Mouse (Mus musculus): ENCODE results near the gene Prkra. TPM values are rescaled to one million over a fixed set of nuclear protein-coding genes. Genes with fewer than 3 reads are reported as not detected.

The Prkra gene
- polyA plus RNA-seq, 1 experiment from 2014 or later, result 47.8 TPM

DNA sequence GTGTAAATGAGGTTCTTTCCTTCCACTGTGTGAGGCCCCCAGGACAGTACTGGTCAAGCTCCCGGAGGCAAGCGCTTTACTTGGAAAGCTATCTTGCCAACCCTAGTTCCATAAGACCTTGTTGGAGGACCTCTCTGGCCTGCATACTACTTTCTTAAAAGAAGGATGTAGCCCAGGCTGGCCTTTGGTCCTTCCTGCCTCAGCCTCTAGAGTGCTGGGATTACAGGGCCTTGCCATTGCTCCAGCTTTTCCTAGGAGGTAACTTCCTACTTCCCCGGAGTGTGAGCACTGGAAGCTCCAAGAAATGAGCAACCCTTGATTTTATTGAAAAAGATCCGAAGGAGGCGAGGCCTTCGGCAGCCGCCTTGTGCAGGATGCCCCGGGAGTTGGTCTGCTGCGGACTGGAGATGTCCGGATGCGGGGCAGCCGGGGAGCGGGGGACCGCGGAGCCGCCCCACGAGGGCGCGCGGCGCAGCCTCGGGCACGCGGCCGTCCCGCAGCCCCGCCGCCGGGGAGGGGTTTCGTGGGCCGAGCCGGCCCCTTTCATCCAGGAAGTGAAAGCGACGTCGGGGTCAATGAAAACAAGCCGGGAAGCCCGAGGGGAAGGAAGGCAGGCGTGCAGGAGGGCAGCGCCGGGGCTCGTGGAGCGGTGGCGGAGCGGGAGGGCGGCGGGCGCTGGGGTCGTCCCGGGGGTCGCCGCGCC, 27.1 kb upstream of the Prkra start, which contains the start of gene Plekha3:
Gene Plekha3 (plus strand): TSS at position 557 of the 703 bp plus-strand sequence.
- 3% methylated on average over 52 of the region's 52 CpGs for WGBS
- peak within 1 kb of the TSS; percentile 79 for H3K9ac ChIP-seq
- H3K4me3 ChIP-seq (replicated peaks), result peak within 1 kb of the TSS; percentile 91
- no peaks in the 10 kb centered on the region for H3K27me3 ChIP-seq (replicated peaks)
- no peaks in the 10 kb centered on the region for H3K9me3 ChIP-seq
- H3K4me1 ChIP-seq, result peaks cover 11% of the 10 kb centered on the region; the same call in 1 of the 2 replicates
- peak within 1 kb of the TSS; percentile 79 for H3K27ac ChIP-seq
- ATAC-seq (ENCODE audit: insufficient read depth, low FRiP score, low read depth), result peak; percentile 79
- peak within 1 kb of the TSS; percentile 75 for H3K4me2 ChIP-seq
- no peaks in the 10 kb centered on the region for H3K36me3 ChIP-seq

GRCm38 (mm10) chr2:76673472-76674081, 25.8 kb upstream of the Prkra start:
- Histone ChIP-seq H3K4me1 (peaks cover 11% of the 10 kb centered on the region; the same call in 1 of the 2 replicates), H3K4me2 (peak overlapping the region; percentile 56), H3K27ac (peak overlapping the region; percentile 77), H3K9me3 (no peaks in the 10 kb centered on the region), H3K9ac (no peak overlapping the region), H3K27me3 (replicated peaks) (no peaks in the 10 kb centered on the region), H3K4me3 (replicated peaks) (peak overlapping the region; percentile 47), H3K36me3 (no peaks in the 10 kb centered on the region)
- no peak for ATAC-seq (ENCODE audit: insufficient read depth, low FRiP score, low read depth)
- WGBS, result 47% methylated on average over 7 of the region's 7 CpGs

DNA sequence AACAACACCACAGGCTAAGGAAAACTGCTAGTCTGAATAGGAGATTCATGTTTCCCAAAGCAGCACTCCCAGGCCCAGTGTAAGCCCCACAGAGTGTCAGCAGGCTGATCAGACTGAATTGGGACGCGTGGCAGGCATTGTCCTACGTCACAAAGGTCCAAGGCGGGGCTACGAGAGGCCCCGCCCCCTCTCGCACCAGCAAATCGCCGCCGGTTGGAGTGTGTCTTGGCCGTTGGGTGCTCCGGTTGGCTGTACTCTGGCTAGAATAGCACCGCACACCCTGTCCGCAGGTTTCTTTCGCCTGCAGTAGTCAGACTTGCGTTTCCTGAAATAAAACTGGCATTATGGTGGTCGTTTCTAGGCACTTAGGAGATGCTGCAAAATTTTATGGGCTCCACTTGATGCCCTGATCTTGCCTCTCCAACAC, 25.2 kb upstream of the Prkra start, which contains the start of gene Fkbp7:
Gene Fkbp7 (minus strand): TSS at position 151 of the 427 bp plus-strand sequence.
- peak; percentile 90 for ATAC-seq (ENCODE audit: insufficient read depth, low FRiP score, low read depth)
- no peaks in the 10 kb centered on the region for H3K9me3 ChIP-seq
- no peaks in the 10 kb centered on the region for H3K27me3 ChIP-seq (replicated peaks)
- peaks cover 11% of the 10 kb centered on the region; the same call in 1 of the 2 replicates for H3K4me1 ChIP-seq
- under 1% methylated on average over 17 of the region's 17 CpGs for WGBS
- peak within 1 kb of the TSS; percentile 56 for H3K4me2 ChIP-seq
- H3K4me3 ChIP-seq (replicated peaks), result peak within 1 kb of the TSS; percentile 47
- no peaks in the 10 kb centered on the region for H3K36me3 ChIP-seq
- peak within 1 kb of the TSS; percentile 77 for H3K27ac ChIP-seq
- peak within 1 kb of the TSS; percentile 17; the same call in 1 of the 2 replicates for H3K9ac ChIP-seq

DNA sequence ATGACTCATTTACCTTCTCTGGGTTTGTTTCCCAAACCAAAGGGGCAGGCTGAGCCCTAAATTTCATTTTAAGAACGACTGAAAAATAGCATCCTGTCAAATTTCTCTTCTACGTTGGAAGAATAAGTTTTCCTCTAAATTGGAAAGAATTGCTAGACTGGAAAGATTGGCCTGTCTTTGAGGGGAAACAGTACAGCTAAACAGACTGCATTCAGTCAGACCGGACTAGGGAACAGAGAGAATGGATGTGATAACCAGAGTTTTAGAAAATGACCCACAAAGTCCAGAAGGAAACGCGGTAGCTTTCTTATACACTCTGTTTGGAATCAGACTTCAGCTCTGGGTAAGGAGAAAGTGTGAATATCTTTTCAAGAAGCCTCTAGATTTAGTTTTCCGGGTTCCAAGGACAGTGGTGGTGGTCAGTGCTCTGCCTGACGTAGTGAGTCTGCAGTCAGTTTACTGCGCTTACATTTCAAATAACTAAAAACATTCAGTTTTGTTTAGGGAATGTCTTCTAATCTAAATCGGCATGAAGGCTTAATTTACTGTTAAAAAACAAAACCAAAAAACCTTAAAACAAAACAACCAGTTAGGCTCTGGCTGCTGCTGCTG, 24.4 kb upstream of the Prkra start:
- no peak for ATAC-seq (ENCODE audit: insufficient read depth, low FRiP score, low read depth)
- H3K4me1 ChIP-seq, result peaks cover 11% of the 10 kb centered on the region; the same call in 1 of the 2 replicates
- peak overlapping the region; percentile 47 for H3K4me3 ChIP-seq (replicated peaks)
- H3K9ac ChIP-seq, result peak overlapping the region; percentile 17; the same call in 1 of the 2 replicates
- no peaks in the 10 kb centered on the region for H3K36me3 ChIP-seq
- H3K9me3 ChIP-seq, result no peaks in the 10 kb centered on the region
- peak overlapping the region; percentile 77 for H3K27ac ChIP-seq
- H3K4me2 ChIP-seq, result peak overlapping the region; percentile 56
- no peaks in the 10 kb centered on the region for H3K27me3 ChIP-seq (replicated peaks)
- WGBS, result 9% methylated on average over 9 of the region's 9 CpGs

DNA sequence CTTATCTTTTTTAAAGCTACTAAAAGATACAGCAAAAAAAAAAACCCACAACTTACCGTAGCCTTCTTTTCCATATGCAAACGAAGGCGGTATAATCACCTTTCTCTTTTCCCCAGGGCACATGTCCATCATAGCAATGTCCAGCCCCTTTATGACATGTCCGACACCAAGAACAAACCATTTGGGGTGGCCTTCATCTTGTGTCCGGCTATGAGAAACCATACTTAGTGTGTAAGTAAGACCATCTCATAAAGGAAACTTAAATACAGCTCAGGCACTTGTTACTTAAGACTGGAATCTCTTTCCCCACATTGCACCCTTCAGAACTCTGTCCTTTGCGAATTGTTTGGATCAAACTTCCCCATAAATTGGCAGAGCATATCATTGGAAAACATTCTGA, 23.8 kb upstream of the Prkra start:
- 0 out of 2 replicates have a peak overlapping the region, but pooled peaks have one; percentile 17 for H3K9ac ChIP-seq
- H3K4me1 ChIP-seq, result peaks cover 8% of the 10 kb centered on the region; the same call in 1 of the 2 replicates
- no peak overlapping the region for H3K27ac ChIP-seq
- H3K36me3 ChIP-seq, result no peaks in the 10 kb centered on the region
- H3K27me3 ChIP-seq (replicated peaks), result no peaks in the 10 kb centered on the region
- no peaks in the 10 kb centered on the region for H3K9me3 ChIP-seq
- no peak for ATAC-seq (ENCODE audit: insufficient read depth, low FRiP score, low read depth)
- WGBS, result 80% methylated on average over 6 of the region's 6 CpGs
- peak overlapping the region; percentile 47 for H3K4me3 ChIP-seq (replicated peaks)
- peak overlapping the region; percentile 56 for H3K4me2 ChIP-seq

DNA sequence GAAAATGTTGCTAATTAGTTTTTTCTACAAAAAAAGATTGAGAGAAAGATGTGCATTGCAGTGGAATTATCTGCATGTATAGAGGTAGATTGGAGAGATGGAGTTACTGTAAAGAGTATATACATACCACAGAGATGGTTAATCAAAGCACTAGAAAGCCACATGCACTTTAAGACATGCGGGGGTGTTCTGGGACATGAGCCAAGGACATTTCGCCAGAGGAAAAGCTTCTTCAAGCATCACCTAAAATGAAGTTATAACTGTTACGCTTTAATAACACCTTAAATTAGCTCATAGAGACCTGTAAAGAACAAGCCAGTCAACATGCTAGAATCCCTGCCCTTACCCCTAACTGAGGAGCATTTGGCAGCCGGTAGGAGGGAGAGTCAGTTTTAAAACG, 19.4 kb upstream of the Prkra start:
- Histone ChIP-seq H3K4me2 (no peak overlapping the region), H3K36me3 (peaks cover 9% of the 10 kb centered on the region), H3K27me3 (replicated peaks) (no peaks in the 10 kb centered on the region), H3K4me3 (replicated peaks) (no peak overlapping the region), H3K4me1 (no peaks in the 10 kb centered on the region), H3K9ac (no peak overlapping the region), H3K9me3 (no peaks in the 10 kb centered on the region), H3K27ac (no peak overlapping the region)
- 66% methylated on average over 5 of the region's 5 CpGs for WGBS
- no peak for ATAC-seq (ENCODE audit: insufficient read depth, low FRiP score, low read depth)

GRCm38 (mm10) chr2:76665531-76665930, 17.7 kb upstream of the Prkra start:
- no peaks in the 10 kb centered on the region for H3K27me3 ChIP-seq (replicated peaks)
- no peak for ATAC-seq (ENCODE audit: insufficient read depth, low FRiP score, low read depth)
- WGBS, result 94% methylated on average over 7 of the region's 7 CpGs

DNA sequence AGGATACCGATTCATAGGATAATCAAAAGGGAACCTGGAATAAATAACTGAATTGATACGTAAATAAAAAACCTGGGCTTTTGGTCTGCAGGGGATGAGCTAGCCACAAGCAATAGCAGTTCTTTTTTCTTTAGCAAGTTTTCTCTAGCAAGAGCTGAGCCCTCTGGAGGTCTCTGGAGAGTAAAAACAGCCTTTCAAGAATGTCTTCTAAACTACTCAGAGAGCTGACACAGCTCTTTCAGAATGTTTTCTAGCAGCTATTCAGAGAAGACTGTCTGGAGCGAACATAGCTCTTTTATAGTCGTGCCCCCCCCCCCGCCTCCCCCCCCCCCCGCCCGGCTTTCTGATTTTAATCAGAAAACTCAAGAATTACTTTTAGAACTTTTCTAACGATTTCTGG, 11.6 kb upstream of the Prkra start:
- ATAC-seq (ENCODE audit: insufficient read depth, low FRiP score, low read depth), result no peak
- 60% methylated on average over 6 of the region's 8 CpGs for WGBS

More at GRCm38 (mm10) chr2:76665531-76665930, 17.7 kb upstream of the Prkra start:
- H3K9me3 ChIP-seq, result no peaks in the 10 kb centered on the region
- H3K36me3 ChIP-seq, result peaks cover 15% of the 10 kb centered on the region
- no peak overlapping the region for H3K4me2 ChIP-seq
- no peak overlapping the region for H3K27ac ChIP-seq
- H3K4me3 ChIP-seq (replicated peaks), result no peak overlapping the region
- H3K4me1 ChIP-seq, result no peaks in the 10 kb centered on the region
- H3K9ac ChIP-seq, result no peak overlapping the region

GRCm38 (mm10) chr2:76658551-76658950, 10.7 kb upstream of the Prkra start:
- no peak overlapping the region for H3K9ac ChIP-seq
- H3K4me2 ChIP-seq, result no peak overlapping the region
- H3K27ac ChIP-seq, result no peak overlapping the region
- H3K36me3 ChIP-seq, result 0 out of 2 replicates have a peak, but pooled peaks cover 10% of the 10 kb centered on the region
- no peaks in the 10 kb centered on the region for H3K27me3 ChIP-seq (replicated peaks)
- H3K4me1 ChIP-seq, result no peaks in the 10 kb centered on the region
- H3K4me3 ChIP-seq (replicated peaks), result no peak overlapping the region
- 73% methylated on average over 13 of the region's 13 CpGs for WGBS
- no peaks in the 10 kb centered on the region for H3K9me3 ChIP-seq
- no peak for ATAC-seq (ENCODE audit: insufficient read depth, low FRiP score, low read depth)

More for the DNA sequence above, 11.6 kb upstream of the Prkra start:
- H3K9me3 ChIP-seq, result no peaks in the 10 kb centered on the region
- H3K4me2 ChIP-seq, result no peak overlapping the region
- H3K4me1 ChIP-seq, result no peaks in the 10 kb centered on the region
- no peaks in the 10 kb centered on the region for H3K27me3 ChIP-seq (replicated peaks)
- 0 out of 2 replicates have a peak, but pooled peaks cover 10% of the 10 kb centered on the region for H3K36me3 ChIP-seq
- no peak overlapping the region for H3K9ac ChIP-seq
- H3K4me3 ChIP-seq (replicated peaks), result no peak overlapping the region
- H3K27ac ChIP-seq, result no peak overlapping the region

DNA sequence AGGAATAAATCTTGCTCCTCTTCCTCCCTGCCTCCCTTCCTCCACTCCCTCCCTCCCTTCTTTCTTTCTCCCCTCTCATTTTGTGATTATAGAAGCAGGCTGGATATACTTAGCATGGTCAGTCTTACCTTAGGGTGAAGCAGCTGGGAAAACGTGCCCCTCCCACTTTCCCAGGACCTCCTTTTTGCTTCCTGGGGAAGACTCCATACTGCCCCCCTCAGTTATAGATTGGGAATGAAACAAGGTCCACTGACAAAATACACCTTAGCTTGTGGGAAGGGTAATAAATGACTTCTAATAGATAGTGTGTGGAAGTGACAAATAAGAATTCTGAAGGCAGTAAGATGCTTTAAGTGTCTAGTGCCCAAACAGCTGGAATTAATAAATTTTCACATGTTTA, 8.2 kb upstream of the Prkra start:
- Histone ChIP-seq H3K27me3 (replicated peaks) (no peaks in the 10 kb centered on the region), H3K4me3 (replicated peaks) (no peak overlapping the region)
- 6% methylated on average over 1 of the region's 1 CpGs for WGBS

DNA sequence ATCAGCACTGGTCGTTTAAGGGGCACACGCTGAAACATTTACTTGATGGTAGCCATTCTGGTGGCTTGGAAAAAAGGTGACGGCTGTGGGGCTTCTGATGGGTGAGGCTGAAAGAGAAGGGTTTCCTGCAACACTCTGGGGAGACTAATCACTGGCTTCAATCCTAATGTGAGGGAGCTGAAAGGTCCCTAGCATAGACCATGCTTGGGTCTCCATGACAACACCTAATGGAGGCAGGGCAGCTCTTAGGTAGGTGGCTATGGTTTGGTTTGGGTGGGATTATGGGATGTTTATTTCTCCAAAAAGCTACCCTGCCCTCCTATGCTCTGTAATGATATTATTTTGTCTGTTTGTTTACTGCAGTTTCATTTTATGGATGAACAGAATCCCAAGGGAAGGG, 7.6 kb upstream of the Prkra start:
- H3K9me3 ChIP-seq, result no peaks in the 10 kb centered on the region
- H3K36me3 ChIP-seq, result no peaks in the 10 kb centered on the region
- H3K9ac ChIP-seq, result no peak overlapping the region
- H3K27ac ChIP-seq, result no peak overlapping the region
- H3K4me3 ChIP-seq (replicated peaks), result no peak overlapping the region
- 77% methylated on average over 3 of the region's 3 CpGs for WGBS
- no peaks in the 10 kb centered on the region for H3K27me3 ChIP-seq (replicated peaks)
- H3K4me2 ChIP-seq, result no peak overlapping the region
- H3K4me1 ChIP-seq, result no peaks in the 10 kb centered on the region
- no peak for ATAC-seq (ENCODE audit: insufficient read depth, low FRiP score, low read depth)

More for the DNA sequence above, 8.2 kb upstream of the Prkra start:
- H3K27ac ChIP-seq, result no peak overlapping the region
- no peak overlapping the region for H3K4me2 ChIP-seq
- H3K4me1 ChIP-seq, result no peaks in the 10 kb centered on the region
- H3K9ac ChIP-seq, result no peak overlapping the region
- H3K9me3 ChIP-seq, result no peaks in the 10 kb centered on the region
- no peak for ATAC-seq (ENCODE audit: insufficient read depth, low FRiP score, low read depth)
- H3K36me3 ChIP-seq, result no peaks in the 10 kb centered on the region

All from stomach, embryonic 15.5 days (tissue).